Mouse (Mus musculus) heart, embryonic 15.5 days (tissue): ENCODE results near the gene Myo5c. TPM values are rescaled to one million over a fixed set of nuclear protein-coding genes. Genes with fewer than 3 reads are reported as not detected.

Experiments
- ATAC-seq: fragments of 200-750 bp; cut with Nextera tagmentation; replicated peaks from 2 replicates; pipeline ENCODE4 v1.8.0; 2017; ENCODE audit warnings: low read depth, moderate TSS enrichment; ENCODE audit not compliant: insufficient number of reproducible peaks, insufficient read depth, low FRiP score
- H3K27ac ChIP-seq: fragments of 300-500 bp; sonication (generic); 2 replicates; pipeline ENCODE4 v1.5.1; 2015; ENCODE audit warnings: mild to moderate bottlenecking, inconsistent platforms
- H3K27me3 ChIP-seq: fragments of 300-500 bp; sonication (generic); 2 replicates; pipeline ENCODE4 v1.6.1; 2015; ENCODE audit warnings: inconsistent platforms
- H3K36me3 ChIP-seq: fragments of 300-500 bp; sonication (generic); 2 replicates; pipeline ENCODE4 v1.6.1; 2015; ENCODE audit warnings: mild to moderate bottlenecking, inconsistent platforms
- H3K4me1 ChIP-seq: fragments of 300-500 bp; sonication (generic); replicated peaks from 2 replicates; pipeline ENCODE4 v1.6.1; 2015; ENCODE audit warnings: inconsistent platforms
- H3K4me2 ChIP-seq: fragments of 300-500 bp; sonication (generic); 2 replicates; pipeline ENCODE4 v1.6.1; 2015; ENCODE audit warnings: inconsistent platforms, mild to moderate bottlenecking, moderate library complexity
- H3K4me3 ChIP-seq: fragments of 300-500 bp; sonication (generic); 2 replicates; pipeline ENCODE4 v1.5.1; 2015; ENCODE audit warnings: mild to moderate bottlenecking, inconsistent platforms
- H3K9ac ChIP-seq: fragments of 300-500 bp; sonication (generic); 2 replicates; pipeline ENCODE4 v1.6.1; 2015; ENCODE audit warnings: mild to moderate bottlenecking, inconsistent platforms
- H3K9me3 ChIP-seq: fragments of 300-500 bp; sonication (generic); replicated peaks from 2 replicates; pipeline ENCODE4 v1.6.1; 2016; ENCODE audit warnings: inconsistent platforms
- WGBS: fragments of 180-500 bp; shearing (Covaris S2); methylation state at CpG from one replicate; pipeline ENCODE4 v1.1.7; 2015; ENCODE audit warnings: mixed read lengths; 5-methylcytosine and 5-hydroxymethylcytosine counted together
- polyA plus RNA-seq: library from polyadenylated mRNA; unstranded; fragments of >200 nt; fragmentation: Nextera tagmentation; extraction: Ambion mirVana; gene quantifications from 2 replicates; pipeline ENCODE4 v1.2.1, GENCODE M21; 2015

Myo5c gene
- polyA plus RNA-seq, 1 experiment from 2014 or later = 2.4 TPM

DNA sequence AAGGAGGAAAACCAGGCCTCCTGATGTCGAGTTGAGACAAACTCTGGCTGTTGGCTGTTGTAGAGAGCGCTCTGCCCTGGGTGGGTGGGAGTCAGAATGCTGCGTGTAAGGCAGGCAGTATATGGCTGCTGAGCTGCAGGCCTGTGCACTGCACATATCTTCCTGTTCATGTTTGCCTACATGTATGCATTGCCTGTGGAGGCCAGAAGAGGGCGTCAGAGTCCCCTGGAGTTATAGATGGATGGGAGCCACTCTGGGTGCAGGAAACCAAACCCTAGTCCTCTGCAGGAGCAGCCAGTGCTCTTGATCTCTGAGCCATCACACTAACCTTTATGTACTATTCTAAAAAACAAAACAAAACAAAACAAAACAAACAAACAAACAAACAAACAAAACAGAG, 102.6 kb downstream of the Myo5c start:
- H3K27ac ChIP-seq = no peak overlapping the region
- H3K9me3 ChIP-seq = no peaks in the 10 kb centered on the region
- no peak overlapping the region for H3K9ac ChIP-seq
- no peaks in the 10 kb centered on the region for H3K27me3 ChIP-seq
- ATAC-seq = no peak
- no peaks in the 10 kb centered on the region for H3K4me1 ChIP-seq
- peaks cover 61% of the 10 kb centered on the region for H3K36me3 ChIP-seq
- H3K4me3 ChIP-seq = no peak overlapping the region
- no peak overlapping the region for H3K4me2 ChIP-seq
- 75% methylated on average over 4 of the region's 4 CpGs for WGBS

DNA sequence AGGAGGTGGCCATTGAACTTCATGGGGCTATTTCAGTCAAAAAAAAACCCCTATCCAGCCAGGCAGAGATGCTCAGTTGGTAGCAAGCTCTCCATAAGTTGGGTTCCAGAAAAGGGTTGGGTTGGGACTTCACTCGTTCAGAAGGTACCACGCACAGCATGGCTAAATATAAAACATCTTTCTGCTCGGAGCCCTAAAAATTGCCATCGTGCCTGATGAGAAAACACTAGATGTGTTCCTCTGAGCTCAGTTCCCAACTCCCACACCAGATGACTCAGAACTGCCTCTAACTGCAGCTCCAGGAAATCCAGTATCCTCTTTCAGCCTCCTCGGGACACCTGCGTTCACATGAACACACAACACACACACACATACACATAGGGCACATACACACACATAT, 106.2 kb downstream of the Myo5c start:
- Histone ChIP-seq H3K9ac (no peak overlapping the region), H3K4me2 (no peak overlapping the region), H3K36me3 (peaks cover 69% of the 10 kb centered on the region), H3K9me3 (no peaks in the 10 kb centered on the region), H3K27ac (no peak overlapping the region), H3K27me3 (no peaks in the 10 kb centered on the region), H3K4me3 (no peak overlapping the region), H3K4me1 (no peaks in the 10 kb centered on the region)
- 82% methylated on average over 6 of the region's 6 CpGs for WGBS
- ATAC-seq = no peak

DNA sequence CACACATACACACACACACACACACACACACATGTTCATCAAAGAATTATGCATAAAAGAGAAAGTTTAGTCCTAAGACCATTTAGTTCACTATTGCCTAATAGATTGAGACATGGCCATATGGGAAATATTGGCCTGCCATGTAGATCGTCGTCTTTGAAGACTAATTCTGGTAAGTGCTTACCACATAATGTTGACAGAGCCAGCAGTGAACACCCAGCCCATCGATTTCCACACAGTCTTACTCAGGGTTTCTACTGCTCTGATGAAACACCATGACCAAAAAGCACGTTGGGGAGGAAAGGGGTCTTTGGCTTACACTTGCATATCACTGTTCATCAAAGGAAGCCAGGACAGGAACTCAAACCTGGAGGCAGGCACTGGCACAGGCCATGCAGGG, 110.6 kb downstream of the Myo5c start:
- H3K9ac ChIP-seq = no peak overlapping the region
- no peaks in the 10 kb centered on the region for H3K9me3 ChIP-seq
- H3K36me3 ChIP-seq = peaks cover 57% of the 10 kb centered on the region
- no peak overlapping the region for H3K27ac ChIP-seq
- 79% methylated on average over 4 of the region's 4 CpGs for WGBS
- H3K4me1 ChIP-seq = no peaks in the 10 kb centered on the region
- H3K4me3 ChIP-seq = no peak overlapping the region
- H3K27me3 ChIP-seq = no peaks in the 10 kb centered on the region
- ATAC-seq = no peak
- no peak overlapping the region for H3K4me2 ChIP-seq

DNA sequence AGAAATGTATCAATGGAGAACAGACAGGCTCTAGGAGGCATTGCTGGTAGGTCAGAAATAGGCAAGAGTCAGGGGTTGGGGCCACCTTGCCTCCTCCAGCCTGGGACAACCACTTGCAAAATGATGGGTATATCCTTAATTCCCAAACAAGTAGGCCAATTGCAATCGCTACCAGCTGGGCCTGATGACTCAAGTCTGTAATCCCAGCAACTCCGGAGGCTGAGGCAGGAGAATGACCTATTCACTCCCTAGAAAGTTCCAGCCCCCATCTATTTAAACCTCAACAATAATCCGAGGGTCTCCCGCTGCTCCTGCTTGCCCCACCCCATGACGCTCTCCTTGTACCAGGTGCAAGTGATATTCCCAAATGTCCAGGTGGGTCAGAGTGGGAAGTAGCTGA, 115.6 kb downstream of the Myo5c start, which contains the start of gene Bcl2l10:
TSS of gene Bcl2l10 (plus strand) at position 301 of the 400 bp plus-strand sequence.
- Histone ChIP-seq H3K9ac (no peak within 1 kb of the TSS), H3K4me3 (no peak within 1 kb of the TSS), H3K27me3 (no peaks in the 10 kb centered on the region), H3K27ac (no peak within 1 kb of the TSS), H3K36me3 (peaks cover 26% of the 10 kb centered on the region; the same call in 1 of the 2 replicates), H3K4me2 (no peak within 1 kb of the TSS), H3K4me1 (peaks cover 8% of the 10 kb centered on the region; the same call in 1 of the 2 replicates), H3K9me3 (no peaks in the 10 kb centered on the region)
- 87% methylated on average over 5 of the region's 5 CpGs for WGBS
- no peak for ATAC-seq

DNA sequence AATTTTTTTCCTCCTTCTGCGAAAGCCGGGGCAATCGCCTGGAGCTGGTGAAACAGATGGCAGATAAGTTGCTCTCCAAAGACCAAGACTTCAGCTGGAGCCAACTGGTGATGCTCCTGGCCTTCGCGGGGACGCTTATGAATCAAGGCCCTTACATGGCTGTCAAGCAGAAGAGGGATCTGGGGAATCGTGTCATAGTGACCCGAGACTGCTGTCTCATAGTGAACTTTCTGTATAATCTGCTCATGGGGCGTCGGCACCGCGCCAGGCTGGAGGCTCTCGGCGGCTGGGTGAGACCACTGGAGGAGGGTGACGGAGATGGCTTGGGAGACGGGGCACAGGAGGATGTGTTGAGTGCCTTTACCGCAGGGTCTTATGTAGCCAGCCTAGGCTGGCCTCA, 116.2 kb downstream of the Myo5c start:
- WGBS = 84% methylated on average over 17 of the region's 17 CpGs
- no peaks in the 10 kb centered on the region for H3K27me3 ChIP-seq
- no peak overlapping the region for H3K27ac ChIP-seq
- ATAC-seq = no peak
- H3K36me3 ChIP-seq = peaks cover 22% of the 10 kb centered on the region; the same call in 1 of the 2 replicates
- no peak overlapping the region for H3K4me2 ChIP-seq
- H3K4me1 ChIP-seq = peaks cover 8% of the 10 kb centered on the region; the same call in 1 of the 2 replicates
- no peak overlapping the region for H3K4me3 ChIP-seq
- no peaks in the 10 kb centered on the region for H3K9me3 ChIP-seq
- H3K9ac ChIP-seq = no peak overlapping the region

DNA sequence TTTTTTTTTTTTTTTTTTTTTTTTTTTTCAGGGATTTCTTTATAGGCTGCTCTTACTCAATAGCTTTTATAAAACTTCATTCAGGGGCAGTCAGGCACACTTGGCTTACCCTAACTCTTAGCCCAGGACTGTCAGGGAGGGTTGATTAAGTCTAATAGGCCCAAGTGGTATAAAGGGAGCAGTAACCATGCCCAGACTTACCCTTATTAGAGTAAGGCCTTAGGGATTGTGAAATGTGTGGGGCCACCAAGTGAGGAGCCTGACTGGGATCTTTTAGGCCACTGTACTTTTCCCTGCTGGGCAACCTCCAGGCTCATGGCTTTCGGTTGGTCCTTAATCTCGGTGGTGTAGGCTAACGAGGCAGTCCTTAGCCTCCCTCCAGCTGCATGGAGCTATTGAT, 116.8 kb downstream of the Myo5c start:
- Histone ChIP-seq H3K27ac (no peak overlapping the region), H3K27me3 (no peaks in the 10 kb centered on the region), H3K9ac (no peak overlapping the region), H3K36me3 (peaks cover 16% of the 10 kb centered on the region; the same call in 1 of the 2 replicates), H3K4me2 (no peak overlapping the region), H3K9me3 (no peaks in the 10 kb centered on the region), H3K4me1 (peaks cover 8% of the 10 kb centered on the region; the same call in 1 of the 2 replicates), H3K4me3 (no peak overlapping the region)
- WGBS = 83% methylated on average over 3 of the region's 3 CpGs
- no peak for ATAC-seq

DNA sequence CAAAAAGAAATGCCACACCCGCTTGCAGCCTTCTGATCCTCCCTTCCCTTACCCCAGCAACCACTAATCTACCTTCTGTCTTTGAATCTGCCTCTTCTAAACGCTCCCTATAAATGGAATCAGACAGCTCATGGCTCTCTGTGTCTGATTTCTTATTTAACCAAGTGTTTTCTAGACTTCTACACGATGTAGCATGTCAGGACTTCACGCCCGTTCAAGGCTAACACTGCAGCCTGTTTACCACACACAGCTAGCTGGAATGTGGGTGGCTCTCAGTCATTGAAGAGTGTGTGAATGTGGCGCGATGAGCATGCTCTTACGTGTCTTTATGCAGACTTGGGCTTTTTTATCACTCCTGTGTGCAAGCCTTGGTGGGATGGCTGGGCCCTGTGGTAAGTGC, 121.3 kb downstream of the Myo5c start:
- 69% methylated on average over 8 of the region's 8 CpGs for WGBS
- H3K27me3 ChIP-seq = no peaks in the 10 kb centered on the region
- H3K4me2 ChIP-seq = no peak overlapping the region
- ATAC-seq = no peak
- H3K9ac ChIP-seq = no peak overlapping the region
- H3K4me3 ChIP-seq = no peak overlapping the region
- H3K9me3 ChIP-seq = no peaks in the 10 kb centered on the region
- no peak overlapping the region for H3K27ac ChIP-seq
- peaks cover 8% of the 10 kb centered on the region; the same call in 1 of the 2 replicates for H3K4me1 ChIP-seq
- no peaks in the 10 kb centered on the region for H3K36me3 ChIP-seq

Other genes starting within 250 kb of the Myo5c start
- gene Arpp19, start 194.4 kb upstream of the Myo5c start, polyA plus RNA-seq = 177 and 218 TPM in 2 replicates
- 6.4 and 10.4 TPM in 2 replicates for gene Myo5a, start 161.0 kb upstream of the Myo5c start, polyA plus RNA-seq
- gene Gnb5, start 74.3 kb downstream of the Myo5c start, polyA plus RNA-seq = 53.7 and 56.1 TPM in 2 replicates
- gene Bcl2l10, start 115.7 kb downstream of the Myo5c start, polyA plus RNA-seq = not detected in 2 replicates
- 36.4 and 42.3 TPM in 2 replicates for gene Mapk6, start 178.0 kb downstream of the Myo5c start, polyA plus RNA-seq
- gene Leo1, start 209.5 kb downstream of the Myo5c start, polyA plus RNA-seq = 27.1 and 27.7 TPM in 2 replicates